Mouse (Mus musculus) thymus, postnatal 36 days (tissue): ENCODE measurements around the gene Usp27x.

ENCODE experiments used
- DNase-seq, 2 experiments: peaks; one replicate each; pipeline ENCODE4 v3.0.0; 2022; ENCODE audit warnings: mixed read lengths in 2 of 2

Gene Usp27x

DNA sequence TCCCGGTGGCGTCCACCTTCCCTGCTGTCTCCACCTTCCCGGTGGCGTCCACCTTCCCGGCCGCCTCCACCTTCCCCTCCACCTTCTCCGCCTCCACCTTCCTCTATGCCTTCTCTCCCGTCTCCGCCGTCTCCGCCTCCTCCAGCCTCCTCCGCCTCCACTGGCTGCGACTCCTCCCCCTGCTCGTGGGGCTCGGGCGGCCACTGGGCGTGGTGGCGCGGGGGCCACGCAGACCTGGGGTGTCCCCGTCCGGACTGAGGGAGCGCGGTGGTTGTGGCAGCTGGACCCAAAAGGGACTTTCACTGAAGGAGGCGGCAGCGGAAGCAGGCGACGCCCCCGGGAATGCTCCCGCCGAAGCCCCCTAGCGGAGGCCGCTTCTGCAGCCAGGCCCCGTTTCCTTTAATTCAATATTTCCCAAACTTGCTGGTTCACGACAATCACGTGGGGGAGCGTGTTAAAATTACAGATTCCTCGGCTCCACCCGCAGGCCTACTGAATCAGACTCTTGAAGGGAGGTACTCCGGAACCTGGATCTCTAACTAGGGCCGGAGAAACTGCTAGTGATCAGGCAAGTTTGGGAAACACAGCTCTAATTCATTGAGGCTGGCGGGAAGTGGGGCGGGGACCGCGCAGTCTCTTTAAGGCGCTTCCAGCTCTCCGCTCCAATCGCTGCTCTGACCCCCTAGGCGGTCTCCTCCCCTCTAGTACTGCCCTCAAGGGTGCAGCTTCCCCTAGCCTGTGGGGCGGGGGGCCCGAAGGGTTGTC, at the start of gene Usp27x:
Usp27x (minus strand) TSS at position 115 of the 765 bp plus-strand sequence.
- DNase-seq = peak; percentile 53 to 59

DNA sequence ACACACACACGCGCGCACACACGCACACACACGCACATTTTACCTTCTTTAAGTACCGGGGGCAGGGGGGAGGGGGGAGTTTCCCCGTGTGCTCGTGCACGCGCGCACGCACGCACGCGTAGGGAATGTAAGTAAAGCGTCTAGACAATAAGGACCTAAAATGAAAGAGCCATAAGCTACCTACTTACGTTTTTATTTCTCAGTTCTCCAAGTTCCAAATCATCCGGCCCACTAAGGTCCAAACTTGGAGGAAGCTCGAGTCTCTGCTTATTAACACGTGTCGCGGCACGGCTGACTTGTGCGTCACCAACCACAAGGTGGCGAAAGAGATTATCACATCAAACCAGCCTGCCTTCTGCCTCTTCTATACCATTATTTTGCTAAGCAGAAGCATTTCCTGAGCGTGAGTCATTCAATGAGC, 47.1 kb upstream of the Usp27x start:
- peak; percentile 63 to 66 for DNase-seq

DNA sequence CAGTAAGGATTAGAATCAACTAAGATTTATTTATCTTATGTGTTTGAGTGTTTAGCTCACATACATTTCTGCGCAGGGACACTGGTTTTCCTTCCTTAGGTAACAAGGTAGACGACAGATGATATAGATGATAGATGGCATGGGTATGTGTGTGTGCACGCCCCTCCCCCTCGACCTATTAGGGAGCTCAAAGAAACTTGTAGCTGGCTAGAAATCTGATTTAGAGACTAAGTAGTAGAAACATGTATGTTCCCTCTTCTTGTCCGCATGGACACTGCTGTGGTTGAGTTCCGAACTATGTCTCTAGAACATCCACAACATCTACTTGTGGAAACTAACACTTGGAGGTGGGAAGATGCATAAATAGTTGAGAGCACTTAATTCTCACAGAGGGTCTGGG, 46.5 kb upstream of the Usp27x start:
- no peak for DNase-seq

DNA sequence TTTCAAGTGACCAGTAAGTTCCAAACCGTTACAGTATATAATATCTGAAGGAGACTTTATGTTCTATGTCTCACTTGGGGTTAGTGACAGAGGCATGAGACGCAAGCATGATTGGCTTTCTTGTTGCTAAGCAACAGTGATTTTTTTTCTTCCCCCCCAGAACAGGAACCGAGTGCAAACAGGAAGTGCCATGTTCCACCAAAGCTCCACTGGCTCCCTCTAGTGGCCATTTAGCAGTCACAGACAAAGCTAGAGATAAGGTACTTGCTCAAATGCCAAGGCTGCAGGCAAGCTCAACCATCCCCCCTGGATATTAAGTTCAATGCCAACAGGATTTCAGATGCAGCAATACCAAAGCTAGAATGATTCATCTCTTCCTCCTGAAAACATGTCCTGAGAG, 45.4 kb upstream of the Usp27x start:
- DNase-seq = peak; percentile 39 to 50

DNA sequence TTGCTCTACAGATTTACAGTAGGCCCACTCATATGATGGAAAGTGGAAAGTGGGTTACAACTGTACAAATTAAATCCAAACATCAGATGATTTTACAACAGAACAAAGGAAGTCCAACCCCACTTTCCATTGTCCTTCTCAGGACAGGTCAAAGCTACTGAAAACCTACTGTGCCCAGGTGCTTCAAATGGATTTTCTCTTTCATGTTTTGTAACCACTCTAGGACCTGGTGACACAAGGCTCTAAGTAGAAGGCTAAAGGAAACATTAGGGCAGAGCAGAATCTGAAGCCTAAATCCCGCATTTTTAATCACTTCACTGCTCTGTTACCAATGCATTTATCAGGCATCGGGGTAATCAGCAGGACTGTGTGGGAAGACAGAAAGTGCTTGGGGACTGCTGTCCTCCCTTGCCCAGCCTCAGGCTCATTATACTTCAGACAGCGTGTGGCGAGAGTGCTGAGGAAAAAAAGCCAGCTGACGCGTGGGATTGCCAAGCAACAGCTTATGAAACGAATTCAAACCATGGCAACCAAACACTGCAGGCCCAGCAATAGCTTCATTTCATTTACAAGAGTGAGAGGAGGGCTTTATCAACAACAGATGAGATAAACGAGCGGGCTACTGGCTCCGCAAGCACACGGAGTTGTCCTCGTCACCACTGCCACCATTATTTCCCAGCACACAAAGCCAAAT, 40.7 kb upstream of the Usp27x start:
- no peak for DNase-seq

DNA sequence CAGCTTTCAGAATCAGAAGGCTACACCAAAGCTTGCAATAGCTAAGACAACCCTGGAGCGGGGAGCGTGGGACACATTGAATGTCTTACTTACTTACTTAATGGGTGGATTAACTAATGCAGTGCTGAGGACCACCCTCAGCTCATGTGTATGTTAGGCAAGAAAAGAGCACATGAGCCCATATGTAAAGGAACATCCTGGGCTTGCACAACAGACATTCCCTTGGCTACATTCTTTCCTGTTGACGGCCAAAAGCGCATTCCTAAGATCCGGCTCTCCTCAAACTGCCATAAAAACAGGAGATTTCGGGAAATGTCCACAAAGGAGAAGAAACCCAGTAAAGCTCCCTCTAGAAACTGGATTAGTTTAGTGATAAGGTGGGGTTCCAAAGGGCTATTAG, 39.7 kb upstream of the Usp27x start:
- DNase-seq = no peak

GRCm38 (mm10) chrX:7412239-7413033, 36.8 kb upstream of the Usp27x start:
- DNase-seq = no peak

DNA sequence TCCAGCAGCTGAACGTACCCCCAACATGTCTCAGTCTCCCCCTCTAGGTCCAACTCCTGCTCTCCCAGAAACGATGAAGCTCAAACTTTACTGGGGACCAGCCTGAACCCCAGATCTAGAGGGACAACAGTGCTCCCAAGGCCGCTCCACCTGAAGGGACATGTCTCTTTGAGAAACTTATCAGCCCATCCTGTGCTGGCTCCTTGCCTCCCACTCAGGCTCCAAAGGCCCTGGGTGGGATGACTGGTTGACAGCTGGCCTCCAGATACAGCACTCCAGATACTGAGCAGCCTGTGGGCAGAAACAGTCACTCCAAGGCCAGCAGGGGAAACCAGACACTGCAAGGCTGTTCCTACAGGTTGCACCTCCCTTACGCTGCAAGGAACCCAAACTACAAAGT, 956 bp upstream of the Usp27x start:
- DNase-seq = no peak

DNA sequence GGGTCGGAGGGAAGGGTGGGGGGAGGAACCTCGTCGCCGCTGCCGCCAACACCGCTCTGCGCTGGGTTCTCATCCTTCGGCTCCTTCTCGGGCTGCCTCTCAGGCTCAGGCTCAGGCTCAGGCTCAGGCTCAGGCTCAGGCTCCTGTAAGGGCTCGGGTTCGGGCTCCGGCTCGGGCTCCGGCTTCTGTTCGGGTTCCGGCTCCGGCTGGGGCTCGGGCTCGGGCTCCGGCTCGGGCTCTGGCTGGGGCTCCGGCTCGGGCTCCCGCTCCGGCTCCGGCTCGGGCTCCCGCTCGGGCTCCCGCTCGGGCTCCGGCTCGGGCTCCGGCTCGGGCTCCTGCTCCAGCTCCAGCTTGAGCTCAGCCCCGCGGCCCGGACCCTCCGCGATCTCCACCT, 311 bp downstream of the Usp27x start:
- DNase-seq = no peak

DNA sequence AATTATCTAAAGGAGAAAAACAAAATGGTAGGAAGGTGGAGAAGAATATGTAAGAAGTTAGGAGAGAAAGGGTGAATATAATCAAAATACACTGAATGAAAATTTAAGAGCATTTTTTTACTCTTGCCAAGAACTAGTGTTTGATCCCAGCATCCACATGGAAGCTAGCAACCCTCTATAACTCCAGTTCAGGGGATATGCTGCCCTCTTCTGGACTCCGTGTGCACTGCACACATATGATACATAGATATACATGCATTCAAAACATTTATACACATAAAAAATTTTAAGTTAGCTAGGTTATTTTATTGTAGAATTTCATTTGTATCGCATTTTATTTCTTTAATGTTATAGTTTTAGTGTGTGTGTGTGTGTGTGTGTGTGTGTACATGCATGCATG, 50.2 kb downstream of the Usp27x start:
- DNase-seq = no peak

GRCm38 (mm10) chrX:7322288-7322687, 53.3 kb downstream of the Usp27x start:
- peak; percentile 32 to 34 for DNase-seq
